Mouse (Mus musculus) right cerebral cortex, postnatal 4 days (tissue): ENCODE results near the gene Ccnjl.
A peak's percentile ranks its signal among the peaks of the same experiment; 100 is the strongest.

Experiments
- DNase-seq: peaks from one replicate; pipeline ENCODE4 v3.0.0-alpha.2; 2022

Gene Ccnjl

DNA sequence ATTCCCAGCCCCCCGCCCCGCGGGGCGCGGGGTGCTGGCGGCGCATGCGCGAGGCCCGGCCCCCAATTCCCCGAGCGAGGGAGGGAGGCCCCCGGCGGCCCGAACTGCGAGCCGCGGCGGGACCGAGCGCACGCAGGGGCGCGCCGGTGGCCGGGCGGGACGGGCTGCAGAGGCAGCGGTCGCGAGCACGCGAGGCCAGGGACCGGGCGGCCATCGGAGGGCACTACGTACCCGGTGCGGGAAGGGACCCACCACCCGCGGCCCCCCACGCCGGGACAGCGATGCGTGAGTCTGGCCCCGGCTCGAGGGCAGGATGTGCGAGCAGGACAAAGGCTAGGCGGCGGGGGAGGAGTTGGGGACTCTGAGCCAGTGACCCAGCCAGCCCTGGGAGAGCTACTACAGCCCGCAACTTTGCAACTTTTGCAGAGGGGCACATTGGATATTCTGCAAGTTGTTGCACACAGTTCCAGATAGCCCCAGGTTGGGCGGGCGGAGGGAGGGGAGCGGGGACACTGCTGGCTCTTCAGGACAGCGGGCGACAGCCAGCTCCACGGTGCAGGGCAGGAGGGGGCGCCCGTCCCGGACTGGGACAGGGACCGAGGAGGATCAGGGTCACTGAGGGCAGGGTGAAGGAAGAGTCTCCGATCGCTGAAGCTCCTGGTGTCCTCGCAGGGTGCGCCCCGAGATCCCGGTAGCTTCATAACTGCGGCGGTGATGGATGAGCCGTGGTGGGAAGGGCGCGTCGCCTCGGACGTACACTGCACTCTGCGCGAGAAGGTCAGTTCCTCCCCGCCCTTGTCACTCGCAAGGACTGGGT is at the start of gene Ccnjl:
Gene Ccnjl (plus strand): TSS at position 102 of the 817 bp plus-strand sequence.
- peak; percentile 73 for DNase-seq

DNA sequence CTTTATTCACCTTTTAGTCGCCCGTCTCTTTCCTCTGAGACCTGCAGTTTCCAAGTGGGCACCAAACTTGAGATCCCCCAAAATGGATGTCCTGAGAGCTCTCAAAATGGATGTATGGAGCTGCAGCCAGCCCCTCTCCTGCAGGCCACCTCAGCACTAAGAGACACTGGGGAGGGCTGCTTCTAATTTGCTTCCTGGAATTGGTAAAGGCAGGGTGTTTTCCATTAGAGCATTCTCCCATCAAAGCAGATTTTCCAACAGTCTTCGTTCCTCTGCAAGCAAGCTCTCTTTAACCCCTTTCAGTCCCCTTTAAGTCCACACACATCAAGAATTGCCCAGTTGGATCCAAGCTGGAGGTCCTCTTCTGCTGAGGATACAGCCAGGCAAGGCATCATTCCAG is 49.2 kb upstream of the Ccnjl start:
- DNase-seq = no peak

DNA sequence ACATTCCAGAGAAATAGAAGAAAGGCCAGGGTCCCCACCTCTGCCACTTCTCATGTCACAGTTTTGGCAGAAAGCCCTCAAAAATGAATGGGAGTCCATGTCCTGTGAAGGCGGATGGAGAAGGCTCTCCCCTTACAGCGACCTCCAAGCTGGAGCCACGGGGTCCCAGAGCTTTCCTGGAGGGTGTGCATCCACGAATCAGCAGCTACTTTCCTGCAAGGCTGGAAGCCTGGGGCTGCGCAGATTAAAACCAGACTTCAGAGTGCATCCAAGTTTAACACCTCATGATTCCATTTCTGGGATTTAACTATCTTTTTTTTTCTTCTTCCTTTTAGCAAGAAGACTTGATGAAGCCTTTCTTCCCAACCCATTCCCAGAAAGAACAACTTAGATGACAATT is 48.0 kb upstream of the Ccnjl start:
- DNase-seq = no peak

DNA sequence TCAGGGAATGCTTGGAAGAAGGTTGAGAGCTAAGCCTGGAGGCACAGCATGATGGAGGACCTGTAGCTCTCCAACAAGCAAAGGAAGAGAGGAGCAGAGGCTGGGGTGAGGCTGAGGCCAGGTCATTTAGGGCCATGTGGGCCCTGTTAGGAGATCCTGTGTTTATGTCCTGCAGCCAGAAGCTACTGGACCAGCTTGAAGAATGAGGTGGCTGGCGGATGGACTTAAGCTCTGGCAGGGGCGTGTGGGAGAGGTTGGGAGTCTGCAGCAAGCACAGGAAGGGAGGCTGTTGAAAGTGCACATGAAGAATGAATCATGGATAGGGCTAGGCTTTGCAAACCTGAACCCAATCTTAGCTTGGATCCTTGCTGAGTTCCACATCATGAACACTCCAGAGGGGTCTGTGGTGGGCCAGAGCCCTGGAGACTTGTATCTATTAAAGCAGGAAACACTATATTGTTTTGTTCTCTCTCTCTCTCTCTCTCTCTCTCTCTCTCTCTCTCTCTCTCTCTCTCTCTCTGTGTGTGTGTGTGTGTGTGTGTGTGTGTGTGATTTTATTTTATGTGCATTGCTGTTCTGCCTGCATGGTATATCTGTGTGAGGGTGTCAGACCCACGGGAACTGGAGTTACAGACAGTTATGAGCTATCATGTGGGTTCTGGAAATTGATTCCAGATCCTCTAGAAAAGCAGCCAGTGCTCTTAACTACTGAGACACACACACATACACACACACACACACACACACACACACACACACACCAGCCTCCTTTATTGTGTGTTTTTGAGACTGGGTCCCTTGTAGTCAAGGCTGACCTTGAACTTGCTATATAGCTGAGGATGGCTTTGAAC is 46.7 kb upstream of the Ccnjl start:
- no peak for DNase-seq

DNA sequence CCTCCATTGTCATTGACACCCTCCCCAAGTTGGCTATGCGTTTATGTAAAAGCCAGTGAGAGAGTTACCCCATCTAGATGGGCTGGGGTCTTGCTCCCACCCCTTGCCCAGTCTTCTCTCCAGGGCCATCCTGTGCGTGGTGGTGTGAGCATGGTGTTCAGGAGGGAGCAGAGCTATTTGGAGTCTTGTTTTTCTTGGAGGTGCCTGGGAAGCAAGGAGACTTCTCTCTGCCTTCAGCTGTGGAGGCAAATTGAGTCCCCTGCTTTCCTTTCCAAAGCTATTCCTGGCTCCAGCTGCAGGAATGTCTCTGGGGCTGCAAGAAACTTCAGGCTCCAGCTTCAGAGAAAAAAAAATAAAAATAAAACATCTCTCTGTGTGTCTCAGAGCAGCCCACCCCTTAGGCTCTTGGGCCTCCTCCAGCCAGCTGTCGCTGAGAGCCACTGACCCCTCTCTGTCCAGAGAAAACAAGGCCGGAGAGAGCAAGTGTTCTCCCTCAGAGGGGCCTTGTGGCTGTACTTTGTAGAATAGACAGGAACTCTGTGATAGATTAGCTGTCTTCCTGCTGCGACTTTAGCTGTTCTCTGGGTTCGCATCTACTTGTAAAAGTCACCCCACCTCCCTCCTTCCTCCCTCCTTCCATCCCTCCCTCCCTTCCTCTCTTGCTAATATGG is 45.3 kb upstream of the Ccnjl start:
- DNase-seq = no peak

DNA sequence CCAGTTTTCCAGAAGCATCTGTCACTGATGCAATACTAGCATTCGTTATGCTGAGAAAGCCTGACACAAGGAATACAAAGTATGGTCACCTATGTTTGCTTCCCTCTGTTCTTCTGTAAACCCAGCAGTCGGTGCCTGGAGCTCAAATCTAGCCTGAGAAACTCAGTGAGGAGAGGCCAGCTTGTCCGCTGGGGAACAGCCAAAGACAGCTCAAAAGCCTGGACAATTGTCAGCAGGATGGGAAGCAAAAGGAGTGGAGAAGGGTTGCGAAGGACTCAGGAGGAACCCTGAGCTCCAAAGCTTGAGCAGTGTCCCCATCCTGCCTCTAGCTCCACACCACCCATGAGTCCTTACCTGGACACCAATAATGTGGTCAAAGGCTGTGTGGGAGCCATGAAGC is 44.5 kb upstream of the Ccnjl start:
- no peak for DNase-seq

DNA sequence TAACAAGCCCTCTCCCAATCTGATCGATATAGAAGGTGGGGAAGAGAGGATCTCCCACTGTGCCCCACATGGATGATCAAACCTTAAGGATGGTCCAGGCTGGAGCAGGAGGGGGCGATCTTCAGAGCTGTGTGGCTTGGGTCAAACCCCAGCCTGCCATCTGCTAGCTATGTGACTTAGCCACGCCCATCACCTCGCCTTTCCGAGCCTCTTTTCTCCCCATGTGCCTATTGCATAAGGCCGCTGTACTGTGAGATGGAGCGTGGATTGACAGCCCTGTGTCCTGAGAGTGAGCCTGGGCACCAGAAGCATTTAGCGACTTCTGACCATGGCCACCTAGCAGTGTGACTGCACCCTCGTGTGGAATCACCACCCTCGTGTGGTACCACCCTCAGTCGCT is 43.9 kb upstream of the Ccnjl start:
- DNase-seq = no peak

DNA sequence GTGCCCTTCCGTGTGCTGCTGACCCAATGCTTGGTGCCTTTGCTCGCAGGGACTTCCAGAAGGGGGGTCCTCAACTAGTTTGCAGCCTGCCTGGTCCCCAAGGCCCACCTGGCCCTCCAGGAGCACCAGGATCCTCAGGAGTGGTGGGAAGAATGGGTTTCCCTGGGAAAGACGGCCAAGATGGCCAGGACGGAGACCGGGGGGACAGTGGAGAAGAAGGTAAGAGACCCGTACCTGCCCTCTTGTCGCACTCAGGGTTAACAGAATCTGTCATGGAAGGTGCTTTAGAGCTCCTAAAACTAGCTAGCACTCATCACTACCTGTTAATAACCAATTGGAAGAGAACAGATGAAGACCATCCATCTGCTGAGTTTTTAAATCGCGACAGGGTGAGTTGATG is 42.7 kb upstream of the Ccnjl start:
- DNase-seq = no peak

DNA sequence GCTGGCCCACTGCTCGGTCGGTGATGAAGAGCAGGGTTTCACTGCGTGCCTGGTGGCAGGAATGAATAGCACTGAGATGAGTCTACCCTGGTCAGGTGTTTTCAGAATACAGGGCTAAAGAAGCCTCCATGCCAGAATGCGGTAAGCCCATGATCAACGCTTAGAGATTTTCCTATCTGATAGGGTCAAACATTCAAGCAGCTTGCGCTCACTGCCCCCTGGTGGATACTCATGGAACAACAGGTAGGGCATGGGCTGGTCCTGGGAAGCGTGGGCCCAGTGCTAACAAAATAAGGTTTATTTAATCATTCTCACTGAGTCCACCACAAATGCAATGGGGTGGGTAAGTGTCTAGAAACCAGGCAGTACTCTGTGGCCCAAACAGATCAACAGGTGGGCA is 35.9 kb upstream of the Ccnjl start:
- peak; percentile 80 for DNase-seq

DNA sequence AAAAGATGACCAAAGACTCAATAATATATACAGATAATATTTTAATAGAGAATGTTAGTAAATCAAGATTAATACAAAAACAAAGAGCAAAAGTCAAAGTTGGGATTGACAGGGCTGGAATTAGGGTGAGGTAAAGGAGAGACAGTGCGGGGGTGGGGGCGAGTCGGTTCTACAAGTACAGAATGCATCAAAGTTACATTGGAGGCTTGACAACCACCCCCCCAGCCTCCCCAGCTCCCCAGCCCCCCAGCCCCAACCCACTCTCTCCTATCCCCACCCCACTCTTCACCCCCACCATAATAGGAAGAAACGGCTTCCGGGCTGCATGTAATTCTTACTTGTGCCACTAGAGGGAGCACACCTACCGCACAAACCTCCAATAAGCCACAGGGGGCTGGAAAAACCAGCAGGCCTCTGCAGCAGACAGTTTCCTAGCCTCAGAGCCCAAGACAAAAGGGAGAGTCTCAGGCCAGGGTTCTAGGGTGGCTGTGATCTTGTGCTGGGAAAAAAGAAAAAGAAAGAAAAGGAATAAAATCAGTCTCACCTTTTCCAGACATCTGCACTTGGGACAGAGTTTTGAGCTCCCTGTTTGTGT is 34.7 kb upstream of the Ccnjl start:
- peak; percentile 79 for DNase-seq

DNA sequence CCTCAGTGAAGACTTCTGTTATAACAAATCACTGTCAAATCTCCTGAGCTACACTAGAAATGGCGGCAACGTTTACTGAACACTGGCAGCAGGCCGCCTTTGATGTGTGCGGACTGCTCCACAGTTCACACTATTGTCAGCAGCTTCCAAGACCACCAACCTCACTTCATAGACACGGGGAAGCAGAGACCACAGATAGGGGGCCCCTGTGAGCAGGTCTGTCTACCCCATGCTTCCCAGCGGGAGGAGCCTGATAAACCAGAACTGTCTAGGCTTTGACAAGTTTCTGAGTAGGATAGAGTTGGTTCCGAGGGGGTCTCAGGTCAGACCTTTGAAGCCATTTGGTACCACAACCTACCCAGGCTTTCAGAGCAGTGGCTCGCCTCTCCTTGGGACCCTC is 33.5 kb upstream of the Ccnjl start:
- peak; percentile 17 for DNase-seq

DNA sequence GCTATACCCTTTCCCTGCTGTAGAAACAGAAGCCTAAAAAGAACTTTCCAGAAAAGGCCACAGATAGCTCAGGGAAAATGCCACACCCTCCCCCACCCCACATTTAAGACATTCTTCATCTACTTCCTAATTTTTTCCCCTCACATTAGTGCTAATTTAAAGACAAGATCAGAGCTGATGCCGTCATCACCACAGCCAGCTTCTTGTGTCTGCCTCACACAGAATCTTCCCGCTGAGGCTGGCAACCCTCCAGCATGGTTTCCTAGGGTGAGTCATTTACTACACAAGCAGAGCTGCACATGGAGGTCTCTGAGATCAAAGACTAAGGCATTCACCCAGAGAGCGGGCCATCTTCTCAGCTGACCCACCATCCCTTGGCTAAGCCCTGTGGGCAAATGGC is 33.1 kb upstream of the Ccnjl start:
- DNase-seq = peak; percentile 56

DNA sequence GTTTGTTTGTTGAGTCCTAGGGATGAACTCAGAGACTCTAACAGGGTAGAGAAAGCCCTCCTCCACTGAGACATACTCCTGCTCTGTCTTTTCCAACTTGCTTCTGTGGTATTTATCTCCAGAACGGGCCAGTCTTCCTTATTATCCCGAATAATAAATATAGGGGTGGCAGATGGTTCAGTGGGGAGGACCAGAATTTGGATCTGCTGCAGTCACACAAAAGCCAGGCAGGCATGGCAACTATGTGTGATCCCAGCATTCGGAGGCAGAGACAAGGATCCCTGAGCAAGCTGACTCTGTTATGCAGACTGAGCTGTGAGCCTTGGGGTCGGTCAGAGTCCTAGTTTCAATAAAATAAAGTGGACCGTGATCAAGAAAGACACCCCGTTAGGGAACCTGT is 27.3 kb upstream of the Ccnjl start:
- DNase-seq = no peak

DNA sequence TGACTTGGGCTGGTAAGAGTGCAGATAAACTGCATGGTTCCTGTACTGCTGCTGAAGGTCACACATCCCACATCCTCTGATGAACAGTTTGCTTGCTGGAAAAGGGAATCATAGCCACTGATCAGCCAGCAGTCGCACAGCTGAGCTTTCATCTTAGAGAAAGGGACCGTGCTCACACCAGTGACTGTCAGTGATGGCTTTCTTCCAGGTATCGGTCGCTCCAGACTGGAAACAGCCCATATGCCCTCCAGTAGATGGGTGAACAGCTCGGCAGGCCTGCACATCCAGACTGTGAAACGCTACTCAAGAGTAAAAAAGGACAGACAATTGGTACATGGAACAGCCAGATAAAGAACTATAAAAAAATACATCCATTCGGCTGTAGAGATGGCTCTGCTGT is 23.4 kb upstream of the Ccnjl start:
- no peak for DNase-seq

DNA sequence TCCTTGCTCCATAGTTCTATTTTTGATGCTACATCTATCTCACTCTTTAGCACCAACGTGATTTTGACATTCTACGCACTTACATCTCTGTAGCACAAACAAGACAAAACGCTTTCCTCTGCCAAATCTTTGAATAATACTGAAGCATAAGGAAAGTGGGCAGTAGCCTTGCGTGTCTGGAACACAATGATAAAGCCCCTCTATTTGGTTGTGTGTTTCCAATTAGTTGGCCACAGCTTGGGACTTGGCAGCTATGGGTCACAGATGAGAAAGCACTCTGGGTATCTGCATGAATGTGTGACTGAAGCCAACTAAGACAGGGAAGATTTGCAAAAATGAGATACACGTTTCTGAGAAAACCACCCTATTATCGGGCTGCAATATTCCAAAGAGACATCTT is 20.6 kb upstream of the Ccnjl start:
- no peak for DNase-seq

DNA sequence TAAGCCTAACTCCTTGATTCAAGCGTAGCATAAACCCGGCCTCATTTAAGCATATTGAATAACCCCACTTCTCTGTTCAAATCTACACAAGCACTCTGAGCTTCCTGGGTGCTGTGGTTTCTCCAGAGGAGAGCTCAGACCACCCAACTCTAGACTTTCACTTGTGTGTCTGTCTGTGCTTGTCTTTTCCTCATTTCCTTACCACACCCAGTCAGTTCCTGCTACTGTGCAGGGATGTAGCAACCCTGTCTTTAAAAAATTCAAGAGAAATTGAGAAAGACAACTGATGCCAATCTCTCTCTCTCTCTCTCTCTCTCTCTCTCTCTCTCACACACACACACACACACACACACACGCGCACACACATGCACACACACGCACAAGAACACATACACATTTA is 18.7 kb upstream of the Ccnjl start:
- no peak for DNase-seq

DNA sequence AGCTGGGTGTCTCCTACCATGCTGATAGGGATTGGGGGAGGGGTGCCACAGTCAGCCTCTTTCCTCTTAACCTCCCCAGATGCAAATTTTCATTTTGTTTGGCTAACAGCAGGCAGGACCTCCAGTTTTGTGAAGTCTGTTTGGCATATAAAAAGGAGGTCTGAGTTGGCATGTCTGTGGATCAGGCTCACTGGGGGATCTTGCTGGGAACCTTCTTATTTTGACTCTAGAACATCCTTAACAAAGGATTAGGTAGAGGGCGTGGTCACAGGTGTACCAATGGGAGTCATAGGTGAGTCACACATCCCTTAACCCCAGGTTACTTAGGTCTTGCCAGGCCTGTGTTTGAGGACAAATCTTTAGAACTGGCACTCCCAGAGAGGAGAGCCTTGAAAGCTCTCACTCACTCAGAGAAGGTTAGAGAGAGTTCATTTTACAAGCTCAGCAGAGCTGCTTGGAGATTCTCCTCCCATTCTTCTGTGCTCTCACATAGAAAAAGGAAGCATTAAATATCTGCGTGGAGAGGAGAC is 15.9 kb upstream of the Ccnjl start:
- no peak for DNase-seq

DNA sequence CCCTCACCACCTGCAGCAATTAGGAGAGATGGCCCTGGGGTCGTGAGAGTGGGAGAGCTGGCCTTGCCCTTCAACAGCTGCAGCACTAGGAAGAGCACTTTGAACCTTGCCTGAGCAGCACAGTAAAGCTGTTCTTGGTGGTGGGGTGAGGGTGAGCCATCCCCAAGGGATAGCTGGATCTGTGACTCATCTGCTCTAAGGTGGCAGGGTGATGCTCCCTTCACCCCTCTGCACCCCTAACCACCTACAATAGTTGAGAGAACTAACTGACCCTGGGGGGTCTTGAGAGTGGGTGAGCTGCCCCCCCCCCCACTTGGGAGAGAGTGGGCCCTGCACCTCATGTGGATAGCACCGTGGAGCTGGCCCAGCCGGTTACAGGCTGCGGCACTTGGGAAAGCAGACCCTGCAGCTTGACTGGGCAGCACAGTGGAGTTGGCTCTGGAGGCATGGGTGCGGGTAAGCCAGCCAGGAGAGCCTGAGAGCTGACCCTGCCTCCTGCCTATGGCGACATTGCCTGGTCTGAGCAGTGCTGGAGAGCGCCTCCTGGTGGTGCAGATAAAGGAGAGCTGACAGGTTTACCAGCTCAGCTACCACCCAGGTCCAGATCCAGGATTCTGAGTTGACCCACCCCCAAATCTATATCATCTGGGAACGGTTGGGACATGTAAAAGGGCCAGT is 12.1 kb upstream of the Ccnjl start:
- peak; percentile 47 for DNase-seq

DNA sequence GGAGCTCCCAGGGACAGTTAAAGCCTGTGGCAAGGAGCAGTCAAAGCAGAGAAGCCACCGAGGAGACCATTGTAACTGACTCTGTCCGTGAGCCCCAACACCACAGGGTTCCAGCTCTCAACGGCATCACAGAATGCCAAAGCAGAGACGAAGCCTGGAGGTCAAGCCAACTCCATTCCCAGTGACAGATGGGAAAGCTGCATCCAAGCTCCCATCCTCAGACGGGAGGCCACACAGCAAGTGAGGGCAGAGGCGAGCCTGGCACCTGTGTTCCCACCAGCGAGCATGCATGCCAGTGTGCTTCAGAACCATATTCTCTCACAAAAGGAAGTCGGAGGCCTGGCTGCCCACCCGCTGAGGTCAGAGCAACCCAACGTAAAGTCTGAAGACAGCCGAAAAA is 10.9 kb upstream of the Ccnjl start:
- no peak for DNase-seq

DNA sequence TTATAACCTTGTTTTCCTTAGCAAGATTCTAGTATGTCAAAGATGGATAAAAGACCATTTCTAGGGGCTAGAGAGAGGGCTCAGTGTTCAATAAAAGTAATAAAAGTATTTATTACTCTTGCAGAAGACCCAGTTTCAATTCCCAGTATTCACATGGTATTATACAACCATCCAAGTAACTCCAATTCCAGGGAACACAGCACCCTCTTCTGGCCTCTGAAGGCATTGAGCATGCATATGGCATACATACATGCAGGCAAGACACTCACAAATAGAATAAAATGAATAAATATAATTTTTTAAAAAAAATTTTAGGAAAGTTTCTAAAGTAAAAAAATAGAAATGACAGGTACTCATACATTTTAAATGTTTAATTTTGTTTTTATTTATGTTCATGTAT is 10.5 kb upstream of the Ccnjl start:
- no peak for DNase-seq

DNA sequence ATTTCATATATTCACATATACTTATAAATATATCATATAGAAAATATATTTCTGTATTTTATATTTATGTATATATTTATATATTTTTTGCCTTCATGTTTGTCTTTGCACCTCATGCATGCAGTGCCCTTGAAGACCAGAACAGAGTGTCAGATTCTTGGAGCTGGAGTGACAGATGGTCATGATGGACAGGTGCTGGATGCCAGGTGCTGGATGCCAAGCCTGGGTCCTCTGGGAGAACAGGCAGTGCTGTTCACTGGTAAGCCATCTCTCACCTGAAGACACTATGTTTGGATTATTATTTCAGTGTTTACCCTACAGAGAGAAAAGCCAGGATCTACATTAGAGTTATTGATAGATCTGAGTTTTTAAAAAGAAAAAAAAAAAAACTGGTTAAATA is 9.8 kb upstream of the Ccnjl start:
- DNase-seq = no peak

DNA sequence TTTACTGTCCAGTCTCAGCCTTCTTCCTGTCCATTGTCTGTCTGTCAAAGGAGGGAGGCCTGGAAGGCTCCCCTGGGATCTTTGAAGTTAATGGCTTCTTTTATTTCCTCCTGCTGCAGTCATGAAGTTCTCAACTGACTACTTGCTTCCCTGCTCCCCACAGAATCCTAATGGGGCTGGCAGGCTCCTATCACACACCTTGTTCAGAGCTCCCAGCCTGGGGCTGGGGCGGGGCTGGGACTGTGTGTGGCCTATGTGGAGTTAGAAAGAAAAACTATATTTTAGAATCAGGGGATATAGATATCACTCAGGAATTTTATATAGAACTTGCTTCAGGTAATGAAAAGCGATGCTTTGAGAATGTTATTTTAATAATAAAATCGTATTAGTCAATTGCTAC is 8.1 kb upstream of the Ccnjl start:
- no peak for DNase-seq
